Mouse (Mus musculus) MEL (cell line): ENCODE results near the gene Ubap1l. TPM values are rescaled to one million over a fixed set of nuclear protein-coding genes. Genes with fewer than 3 reads are reported as not detected.

Source experiments
- DNase-seq: peaks from one replicate; pipeline ENCODE4 v3.0.0; 2011; ENCODE audit warnings: low read depth, low spot score
- H3K27ac ChIP-seq: 2 replicates; pipeline ENCODE4 v1.5.1; 2012; ENCODE audit warnings: low read depth, mild to moderate bottlenecking, control low read depth, low read length, moderate library complexity; ENCODE audit not compliant: control insufficient read depth
- H3K27me3 ChIP-seq, 2 experiments: fragments of 150-350 bp in 1 of 2; sonication (generic) in 1 of 2; 2 replicates each; pipeline ENCODE4 v1.6.1; 2012; ENCODE audit warnings: low read length in 2 of 2, mild to moderate bottlenecking in 2 of 2, improper control_type of control experiment in 1 of 2, moderate library complexity in 1 of 2; ENCODE audit not compliant: insufficient read depth in 2 of 2, control insufficient read depth in 1 of 2
- H3K36me3 ChIP-seq, 2 experiments: 2 replicates each; pipeline ENCODE4 v1.6.1; 2012 to 2014; ENCODE audit warnings: low read length in 2 of 2, improper control_type of control experiment in 1 of 2, inconsistent platforms in 1 of 2, mild to moderate bottlenecking in 1 of 2; ENCODE audit not compliant: insufficient read depth in 2 of 2, control insufficient read depth in 1 of 2
- H3K4me1 ChIP-seq, 2 experiments: fragments of 150-350 bp in 1 of 2; sonication (generic) in 1 of 2; 2 replicates each; pipeline ENCODE4 v1.6.1; 2012; ENCODE audit warnings: low read length in 2 of 2, improper control_type of control experiment in 1 of 2, mild to moderate bottlenecking in 1 of 2; ENCODE audit not compliant: insufficient read depth in 2 of 2, control insufficient read depth in 1 of 2
- H3K4me3 ChIP-seq, 2 experiments: fragments of 150-350 bp in 1 of 2; sonication (generic) in 1 of 2; 2 replicates each; pipeline ENCODE4 v1.5.1; 2012; ENCODE audit warnings: low read depth in 2 of 2, low read length in 2 of 2, mild to moderate bottlenecking in 2 of 2, moderate library complexity in 2 of 2, control low read depth in 1 of 2, improper control_type of control experiment in 1 of 2; ENCODE audit not compliant: control insufficient read depth in 1 of 2, insufficient read depth in 1 of 2
- H3K79me2 ChIP-seq: 2 replicates; pipeline ENCODE4 v1.6.1; 2012; ENCODE audit warnings: mild to moderate bottlenecking, low read length, moderate library complexity; ENCODE audit not compliant: control insufficient read depth, poor library complexity, insufficient read depth
- H3K9ac ChIP-seq: 2 replicates; pipeline ENCODE4 v1.6.1; 2012; ENCODE audit warnings: low read depth, mild to moderate bottlenecking, control low read depth, low read length, moderate library complexity; ENCODE audit not compliant: control insufficient read depth, poor library complexity, severe bottlenecking
- H3K9me3 ChIP-seq: fragments of 150-350 bp; sonication (generic); replicated peaks from 2 replicates; pipeline ENCODE4 v1.6.1; 2012; ENCODE audit warnings: mild to moderate bottlenecking, low read length, improper control_type of control experiment, moderate library complexity; ENCODE audit not compliant: insufficient read depth
- BHLHE40 ChIP-seq: IDR thresholded peaks from 2 replicates; pipeline ENCODE4 v1.6.1; 2012; ENCODE audit warnings: low read depth, mild to moderate bottlenecking, inconsistent platforms, low read length, improper control_type of control experiment, borderline replicate concordance
- CHD1 ChIP-seq: IDR thresholded peaks from 2 replicates; pipeline ENCODE4 v1.6.1; 2012; ENCODE audit warnings: low read depth, mild to moderate bottlenecking, inconsistent platforms, low read length, improper control_type of control experiment
- CHD2 ChIP-seq: IDR thresholded peaks from 2 replicates; pipeline ENCODE4 v1.6.1; 2011; ENCODE audit warnings: low read length, improper control_type of control experiment
- CTCF ChIP-seq, 3 experiments: IDR thresholded peaks in 2 of 3; conservative IDR thresholded peaks in 1 of 3; 2 replicates each; pipeline ENCODE4 v1.5.1; 2011 to 2012; ENCODE audit warnings: low read length in 3 of 3, low read depth in 2 of 3, mild to moderate bottlenecking in 2 of 3, improper control_type of control experiment in 1 of 3, inconsistent platforms in 1 of 3, mixed read lengths in 1 of 3, moderate library complexity in 1 of 3; ENCODE audit not compliant: control insufficient read depth in 1 of 3, insufficient read depth in 1 of 3, poor library complexity in 1 of 3, severe bottlenecking in 1 of 3
- E2F4 ChIP-seq: IDR thresholded peaks from 2 replicates; pipeline ENCODE4 v1.6.1; 2011; ENCODE audit warnings: low read depth, low read length, improper control_type of control experiment, borderline replicate concordance
- ELF1 ChIP-seq: IDR thresholded peaks from 2 replicates; pipeline ENCODE4 v1.6.1; 2014; ENCODE audit warnings: low read depth, mild to moderate bottlenecking, inconsistent platforms, low read length, improper control_type of control experiment, moderate library complexity
- EP300 ChIP-seq, 2 experiments: IDR thresholded peaks; 2 replicates each; pipeline ENCODE4 v1.6.1; 2011; ENCODE audit warnings: improper control_type of control experiment in 2 of 2, low read length in 2 of 2, low read depth in 1 of 2, mild to moderate bottlenecking in 1 of 2
- ETS1 ChIP-seq: IDR thresholded peaks from 2 replicates; pipeline ENCODE4 v1.6.1; 2012; ENCODE audit warnings: low read depth, mild to moderate bottlenecking, inconsistent platforms, low read length, improper control_type of control experiment, moderate library complexity
- GABPA ChIP-seq: IDR thresholded peaks from 2 replicates; pipeline ENCODE4 v1.6.1; 2012; ENCODE audit warnings: low read depth, mild to moderate bottlenecking, inconsistent platforms, low read length, improper control_type of control experiment, moderate library complexity
- GATA1 ChIP-seq: IDR thresholded peaks from 2 replicates; pipeline ENCODE4 v1.6.1; 2011; ENCODE audit warnings: low read depth, low read length, improper control_type of control experiment
- HCFC1 ChIP-seq: IDR thresholded peaks from 2 replicates; pipeline ENCODE4 v1.6.1; 2012; ENCODE audit warnings: low read depth, mild to moderate bottlenecking, inconsistent platforms, low read length, improper control_type of control experiment, moderate library complexity
- JUND ChIP-seq: IDR thresholded peaks from 2 replicates; pipeline ENCODE4 v1.6.1; 2011; ENCODE audit warnings: low read depth, mild to moderate bottlenecking, improper control_type of control experiment, low read length
- KAT2A ChIP-seq: conservative IDR thresholded peaks from 2 replicates; pipeline ENCODE4 v1.6.1; 2012; ENCODE audit warnings: low read depth, low read length, improper control_type of control experiment, inconsistent platforms
- MAFK ChIP-seq: IDR thresholded peaks from 2 replicates; pipeline ENCODE4 v1.6.1; 2011; ENCODE audit warnings: low read depth, mild to moderate bottlenecking, low read length, improper control_type of control experiment, borderline replicate concordance
- MAX ChIP-seq: IDR thresholded peaks from 2 replicates; pipeline ENCODE4 v1.6.1; 2011; ENCODE audit warnings: low read length, improper control_type of control experiment
- MAZ ChIP-seq: IDR thresholded peaks from 2 replicates; pipeline ENCODE4 v1.6.1; 2012; ENCODE audit warnings: low read depth, mild to moderate bottlenecking, inconsistent platforms, low read length, improper control_type of control experiment
- MEF2A ChIP-seq: IDR thresholded peaks from 2 replicates; pipeline ENCODE4 v1.6.1; 2014; ENCODE audit warnings: low read depth, mild to moderate bottlenecking, inconsistent platforms, low read length, improper control_type of control experiment; ENCODE audit not compliant: poor library complexity, insufficient replicate concordance, severe bottlenecking; ENCODE audit errors: extremely low read depth
- MXI1 ChIP-seq: IDR thresholded peaks from 2 replicates; pipeline ENCODE4 v1.6.1; 2011; ENCODE audit warnings: mild to moderate bottlenecking, low read depth, low read length, improper control_type of control experiment
- MYC ChIP-seq: IDR thresholded peaks from 2 replicates; pipeline ENCODE4 v1.6.1; 2011; ENCODE audit warnings: low read depth, mild to moderate bottlenecking, low read length, improper control_type of control experiment, moderate library complexity
- NRF1 ChIP-seq: IDR thresholded peaks from 2 replicates; pipeline ENCODE4 v1.6.1; 2014; ENCODE audit warnings: low read depth, mild to moderate bottlenecking, inconsistent platforms, low read length, improper control_type of control experiment, moderate library complexity; ENCODE audit not compliant: poor library complexity, insufficient read depth, severe bottlenecking
- POLR2A ChIP-seq, 2 experiments: IDR thresholded peaks; 2 replicates each; pipeline ENCODE4 v1.6.1; 2011 to 2012; ENCODE audit warnings: low read length in 2 of 2, mild to moderate bottlenecking in 2 of 2, control low read depth in 1 of 2, improper control_type of control experiment in 1 of 2, low read depth in 1 of 2, moderate library complexity in 1 of 2; ENCODE audit not compliant: control insufficient read depth in 1 of 2, insufficient read depth in 1 of 2, poor library complexity in 1 of 2
- POLR2AphosphoS2 ChIP-seq: IDR thresholded peaks from 2 replicates; pipeline ENCODE4 v1.6.1; 2011; ENCODE audit warnings: low read length, improper control_type of control experiment
- POLR2AphosphoS5 ChIP-seq: IDR thresholded peaks from 2 replicates; pipeline ENCODE4 v1.6.1; 2012; ENCODE audit warnings: low read depth, borderline replicate concordance, mild to moderate bottlenecking, inconsistent platforms, low read length, moderate library complexity, mixed read lengths
- RCOR1 ChIP-seq: IDR thresholded peaks from 2 replicates; pipeline ENCODE4 v1.6.1; 2012; ENCODE audit warnings: low read depth, mild to moderate bottlenecking, inconsistent platforms, low read length, improper control_type of control experiment
- SIN3A ChIP-seq: IDR thresholded peaks from 2 replicates; pipeline ENCODE4 v1.6.1; 2012; ENCODE audit warnings: low read length, improper control_type of control experiment, inconsistent platforms
- SMC3 ChIP-seq: IDR thresholded peaks from 2 replicates; pipeline ENCODE4 v1.6.1; 2011; ENCODE audit warnings: low read depth, low read length, improper control_type of control experiment
- TAL1 ChIP-seq: IDR thresholded peaks from 2 replicates; pipeline ENCODE4 v1.6.1; 2012; ENCODE audit warnings: mild to moderate bottlenecking, inconsistent platforms, low read length, moderate library complexity, mixed read lengths
- TCF12 ChIP-seq: IDR thresholded peaks from 2 replicates; pipeline ENCODE4 v1.6.1; 2014; ENCODE audit warnings: low read depth, mild to moderate bottlenecking, inconsistent platforms, low read length, improper control_type of control experiment, moderate library complexity
- UBTF ChIP-seq: IDR thresholded peaks from 2 replicates; pipeline ENCODE4 v1.6.1; 2012; ENCODE audit warnings: low read depth, mild to moderate bottlenecking, inconsistent platforms, low read length, improper control_type of control experiment, moderate library complexity, borderline replicate concordance; ENCODE audit not compliant: insufficient read depth
- USF1 ChIP-seq: IDR thresholded peaks from 2 replicates; pipeline ENCODE4 v1.6.1; 2014; ENCODE audit warnings: low read depth, mild to moderate bottlenecking, inconsistent platforms, low read length, improper control_type of control experiment, moderate library complexity
- USF2 ChIP-seq, 2 experiments: IDR thresholded peaks; 2 replicates each; pipeline ENCODE4 v1.6.1; 2011 to 2012; ENCODE audit warnings: improper control_type of control experiment in 2 of 2, low read length in 2 of 2, borderline replicate concordance in 1 of 2, inconsistent platforms in 1 of 2, low read depth in 1 of 2, mild to moderate bottlenecking in 1 of 2; ENCODE audit not compliant: insufficient read depth in 1 of 2
- ZC3H11A ChIP-seq: IDR thresholded peaks from 2 replicates; pipeline ENCODE4 v1.6.1; 2012; ENCODE audit warnings: low read depth, mild to moderate bottlenecking, inconsistent platforms, low read length, improper control_type of control experiment
- ZKSCAN1 ChIP-seq: IDR thresholded peaks from 2 replicates; pipeline ENCODE4 v1.6.1; 2012; ENCODE audit warnings: low read depth, mild to moderate bottlenecking, inconsistent platforms, low read length, improper control_type of control experiment, moderate library complexity
- ZMIZ1 ChIP-seq: IDR thresholded peaks from 2 replicates; pipeline ENCODE4 v1.6.1; 2012; ENCODE audit warnings: low read depth, mild to moderate bottlenecking, inconsistent platforms, low read length, improper control_type of control experiment, moderate library complexity
- ZNF384 ChIP-seq: IDR thresholded peaks from 2 replicates; pipeline ENCODE4 v1.6.1; 2012; ENCODE audit warnings: low read depth, mild to moderate bottlenecking, inconsistent platforms, low read length, improper control_type of control experiment
- polyA plus RNA-seq, 2 experiments: library from polyadenylated mRNA; stranded (reverse) in 1 of 2; unstranded in 1 of 2; fragments of >175 nt in 1 of 2; fragments of >200 nt in 1 of 2; gene quantifications; 2 replicates each; pipeline versions ENCODE4 v1.2.1 to v1.2.4; 2012; ENCODE audit warnings: low replicate concordance in 2 of 2, low read depth in 1 of 2; ENCODE audit not compliant: insufficient read length in 2 of 2, insufficient read depth in 1 of 2, missing spikeins in 1 of 2
- total RNA-seq: library from RNA; depleted of rRNA; stranded (reverse); fragments of 300-350 nt; gene quantifications from 2 replicates; pipeline ENCODE4 v1.2.3, GENCODE M21; 2012

Ubap1l gene
- total and polyA plus RNA-seq, 3 experiments, result 0.08 TPM; not detected in 2

DNA sequence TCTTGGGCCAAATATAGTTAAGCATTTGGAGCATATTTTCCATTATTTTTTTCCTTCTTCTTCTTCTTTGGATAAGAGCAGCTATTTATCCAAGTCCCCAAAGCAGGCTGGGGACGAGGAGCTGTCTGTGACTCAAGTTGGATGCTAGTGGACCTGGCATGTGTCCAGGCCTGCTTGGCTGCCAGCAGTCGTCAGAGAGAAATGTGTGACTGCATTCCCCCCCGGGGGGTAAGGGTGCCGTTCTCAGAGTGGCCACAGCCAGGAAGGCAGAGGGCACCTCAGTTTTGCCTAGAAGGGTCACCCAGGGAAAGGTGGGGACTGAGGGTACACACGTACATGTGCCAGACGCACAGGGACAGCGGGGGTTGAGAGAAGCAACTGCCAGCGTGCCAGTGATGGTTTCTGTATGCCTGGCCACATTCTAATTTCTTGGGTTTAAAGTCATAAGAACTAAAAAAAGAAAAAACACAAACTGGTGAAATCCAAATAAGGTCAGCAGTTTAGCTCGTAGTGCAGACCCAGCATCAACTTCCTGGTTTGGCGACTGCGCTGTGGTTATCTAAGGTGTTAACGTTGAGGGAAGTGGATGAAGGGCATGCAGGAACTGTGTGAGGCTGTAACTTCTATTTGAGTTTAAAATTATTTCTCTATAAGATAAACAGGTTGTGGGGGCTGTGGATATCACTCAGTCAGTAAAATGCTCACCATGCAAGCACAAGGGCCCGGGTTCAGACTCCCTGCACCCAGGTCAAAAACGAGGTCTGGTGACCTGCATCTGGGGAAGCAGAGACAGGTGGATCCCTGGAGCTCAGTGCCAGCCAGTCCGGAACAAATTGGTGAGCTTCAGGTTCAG, 43.7 kb downstream of the Ubap1l start:
- peak overlapping the region; percentile 47 to 55; a peak in 3 of 4 replicates for H3K4me3 ChIP-seq
- peak overlapping the region; percentile 13; the same call in 1 of the 2 replicates for H3K27ac ChIP-seq
- peaks cover 0 to 3% of the 10 kb centered on the region in 2 experiments; a peak in 1 of 4 replicates for H3K4me1 ChIP-seq
- H3K79me2 ChIP-seq, result no peaks in the 10 kb centered on the region
- peak; percentile 75 for DNase-seq
- peak overlapping the region; percentile 56 for H3K9ac ChIP-seq
- H3K9me3 ChIP-seq, result no peaks in the 10 kb centered on the region
- H3K36me3 ChIP-seq, result peaks cover 0 to 2% of the 10 kb centered on the region in 2 experiments; a peak in 1 of 4 replicates
- H3K27me3 ChIP-seq, result no peaks in the 10 kb centered on the region
- TF ChIP-seq CTCF (IDR thresholded peaks at IDR 0.05 in 2 of 3, conservative IDR thresholded peaks at IDR 0.05 in 1 of 3; ENCODE audit: control insufficient read depth in 1 of 3, insufficient read depth in 1 of 3, low read depth in 2 of 3, low read length in 3 of 3, poor library complexity in 1 of 3, severe bottlenecking in 1 of 3) (no peak), USF1 (no peak), SMC3 (no peak), BHLHE40 (no peak), MAX (peak; percentile 86), MAZ (no peak), GABPA (no peak), E2F4 (no peak), RCOR1 (no peak), GATA1 (peak; percentile 57; the same call in 1 of the 2 replicates), SIN3A (no peak), USF2 (IDR thresholded peaks at IDR 0.05; ENCODE audit: borderline replicate concordance in 1 of 2, insufficient read depth in 1 of 2, low read depth in 1 of 2, low read length in 2 of 2) (no peak), ZC3H11A (no peak), CHD1 (no peak), KAT2A (no peak), HCFC1 (peak; percentile 28; the same call in 1 of the 2 replicates), ZNF384 (no peak), ZKSCAN1 (no peak), JUND (no peak), ZMIZ1 (no peak), MYC (no peak), POLR2AphosphoS2 (no peak), TCF12 (no peak), POLR2AphosphoS5 (no peak), ETS1 (0 out of 2 replicates have a peak, but pooled peaks have one; percentile 9), MAFK (no peak), UBTF (no peak), EP300 (IDR thresholded peaks at IDR 0.05; ENCODE audit: low read depth in 1 of 2, low read length in 2 of 2) (0 out of 4 replicates have a peak, but pooled peaks of 1 of the 2 experiments have one; percentile 10), MXI1 (no peak), CHD2 (no peak), POLR2A (IDR thresholded peaks at IDR 0.05; ENCODE audit: control insufficient read depth in 1 of 2, insufficient read depth in 1 of 2, low read depth in 1 of 2, low read length in 2 of 2, poor library complexity in 1 of 2) (0 out of 4 replicates have a peak, but pooled peaks of 1 of the 2 experiments have one; percentile 31), MEF2A (no peak), ELF1 (peak; percentile 90), TAL1 (no peak), NRF1 (peak; percentile 43; the same call in 1 of the 2 replicates)
